Mouse (Mus musculus) central nervous system, embryonic 14 days (tissue): ENCODE data around the gene Ccng1. TPM values are rescaled to one million over a fixed set of nuclear protein-coding genes. Genes with fewer than 3 reads are reported as not detected.

Source experiments
- polyA plus RNA-seq: library from polyadenylated mRNA; depleted of rRNA; stranded (reverse); fragments of >200 nt; gene quantifications from 2 replicates; pipeline ENCODE4 v1.2.3, GENCODE M21; 2012; rRNA removed

Gene Ccng1
- polyA plus RNA-seq: 16.2 and 17.8 TPM in 2 replicates

GRCm38 (mm10) chr11:40755109-40755627 is at the start of gene Ccng1:
TSS of gene Ccng1 (minus strand) at chr11:40755311.

GRCm38 (mm10) chr11:40733339-40734174 is 21.6 kb downstream of the Ccng1 start, which contains the start of the genes Hmmr and Nudcd2:
TSS of gene Hmmr (minus strand) at chr11:40733422.
TSS of gene Nudcd2 (plus strand) at chr11:40733667.

Other genes with a start within 250 kb of the Ccng1 start
- gene Mat2b, start 60.1 kb downstream of the Ccng1 start, polyA plus RNA-seq: 57.9 and 59.1 TPM in 2 replicates
- 10.6 and 14.4 TPM in 2 replicates for gene Hmmr, start 21.9 kb downstream of the Ccng1 start, polyA plus RNA-seq
- 42.8 and 45.9 TPM in 2 replicates for gene Nudcd2, start 21.6 kb downstream of the Ccng1 start, polyA plus RNA-seq